In the genomic region with DNA sequence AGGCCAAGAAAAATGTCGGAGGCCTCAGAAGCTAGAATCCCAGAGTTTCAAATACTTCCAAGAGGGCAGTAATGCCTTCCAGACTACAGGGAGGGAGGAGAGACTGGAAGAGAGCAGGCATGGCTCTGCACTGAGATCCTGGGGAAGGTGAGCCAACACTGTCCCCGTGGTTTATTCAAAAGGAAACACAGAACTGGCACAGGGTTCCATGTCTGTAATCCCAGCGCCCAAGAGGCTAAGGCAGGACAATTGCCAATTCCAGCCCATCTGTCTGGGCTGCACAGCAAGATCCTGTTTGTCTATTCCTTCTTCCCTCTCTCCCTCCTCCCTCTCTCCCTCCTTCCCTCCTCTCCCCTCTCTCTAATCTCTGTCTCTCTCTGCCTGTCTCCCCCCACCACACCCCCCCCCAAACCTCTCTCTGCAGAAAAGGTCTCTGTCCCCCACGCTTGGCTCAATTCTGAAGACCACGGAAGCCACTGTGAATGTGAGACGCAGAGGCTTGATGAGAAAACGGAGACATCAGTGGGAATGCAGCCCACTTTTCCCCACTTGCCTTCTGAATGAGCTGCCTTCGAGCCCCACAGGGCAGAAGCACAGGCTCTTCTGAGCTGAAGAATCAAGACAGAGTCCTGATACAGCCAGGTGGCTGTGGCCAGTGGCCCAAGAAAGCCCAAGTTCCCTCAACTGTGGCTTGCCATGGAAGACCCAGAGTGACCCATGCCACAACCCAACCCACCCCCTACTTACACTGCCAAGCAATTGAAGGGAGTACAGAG, we compare ENCODE assay signal across 16 mouse cellular contexts. TPM values are rescaled to one million over a fixed set of nuclear protein-coding genes. Genes with fewer than 3 reads are reported as not detected.
DNase-seq lines count a peak whose midpoint lies in the region; ATAC-seq and TF ChIP-seq lines count a peak whose summit lies in the region.
"Had no signal": no experiment of that assay in that cellular context is flagged by ENCODE, and none has a peak within 500 bp of the region (broad histone marks: within the 10 kb centered on the region; RNA-seq: fewer than 3 reads in every experiment).

No protein-coding gene starts in this region.

- ATAC-seq in hindbrain, embryonic 16.5 days, result peak; percentile 72
- ATAC-seq in hindbrain, embryonic 14.5 days (ENCODE audit: low FRiP score), result no peak
- ATAC-seq in CD4-positive, CD25-positive, alpha-beta regulatory T cell, adult 4 months, result no peak

- no peak for DNase-seq in hindbrain, embryonic 14.5 days (ENCODE audit: low spot score)
- peak; percentile 75 for DNase-seq in brain, embryonic 14.5 days (ENCODE audit: low read depth)
- DNase-seq in cerebellum, adult 11-12 months, result peak; percentile 83
- peak; percentile 63 to 66 for DNase-seq in cerebellum, postnatal 36 days
- DNase-seq in thymus, adult 2 months, result no peak
- DNase-seq: kidney, adult 11 months; kidney, postnatal 14 days; retina, postnatal 1 day; thymus, postnatal 36 days had no signal

- no peaks in the 10 kb centered on the region for H3K27me3 ChIP-seq in hindbrain, embryonic 16.5 days (replicated peaks; ENCODE audit: control insufficient read depth, insufficient read depth, low read length)
- no peaks in the 10 kb centered on the region for H3K27me3 ChIP-seq in hindbrain, embryonic 14.5 days (ENCODE audit: control insufficient read depth, insufficient read depth, low read length)
- no peaks in the 10 kb centered on the region for H3K27me3 ChIP-seq in thymus, adult 2 months (ENCODE audit: control insufficient read depth, insufficient read depth, low read length)
- H3K27me3 ChIP-seq: embryonic facial prominence, embryonic 15.5 days; lung, embryonic 15.5 days had no signal

- WGBS in hindbrain, embryonic 16.5 days, result 55% methylated on average over 8 of the region's 8 CpGs
- WGBS in hindbrain, embryonic 14.5 days, result 68% methylated on average over 8 of the region's 8 CpGs
- 90% methylated on average over 8 of the region's 8 CpGs for WGBS in thymus, adult 2 months

- no peaks in the 10 kb centered on the region for H3K36me3 ChIP-seq in hindbrain, embryonic 16.5 days (ENCODE audit: control insufficient read depth, insufficient read depth, low read length)
- no peaks in the 10 kb centered on the region for H3K36me3 ChIP-seq in hindbrain, embryonic 14.5 days (replicated peaks; ENCODE audit: control insufficient read depth, insufficient read depth)
- H3K36me3 ChIP-seq in thymus, adult 2 months (ENCODE audit: control insufficient read depth, insufficient read depth, low read length), result no peaks in the 10 kb centered on the region
- H3K36me3 ChIP-seq: embryonic facial prominence, embryonic 15.5 days; heart, embryonic 13.5 days; lung, embryonic 15.5 days had no signal

- no peaks in the 10 kb centered on the region for H3K4me1 ChIP-seq in hindbrain, embryonic 16.5 days (ENCODE audit: control insufficient read depth, insufficient read depth, low read depth, low read length)
- H3K4me1 ChIP-seq in hindbrain, embryonic 14.5 days (replicated peaks; ENCODE audit: control insufficient read depth, insufficient read depth, low read length), result no peaks in the 10 kb centered on the region; the same call in 1 of the 2 replicates
- peaks cover 15% of the 10 kb centered on the region for H3K4me1 ChIP-seq in thymus, adult 2 months (replicated peaks; ENCODE audit: control insufficient read depth, insufficient read depth, low read length)
- H3K4me1 ChIP-seq: embryonic facial prominence, embryonic 15.5 days had no signal

- no peak overlapping the region for H3K4me3 ChIP-seq in hindbrain, embryonic 16.5 days (ENCODE audit: low read length)
- H3K4me3 ChIP-seq in hindbrain, embryonic 14.5 days (replicated peaks; ENCODE audit: low read length), result no peak overlapping the region
- no peak overlapping the region for H3K4me3 ChIP-seq in thymus, adult 2 months (ENCODE audit: control insufficient read depth, insufficient read depth, low read length)
- H3K4me3 ChIP-seq: embryonic facial prominence, embryonic 15.5 days; heart, embryonic 13.5 days; lung, embryonic 15.5 days; myocyte had no signal

- TF ChIP-seq CTCF in brain, embryonic 14.5 days (IDR thresholded peaks at IDR 0.05; ENCODE audit: borderline replicate concordance, extremely low read depth, insufficient read depth, insufficient read length), result no peak
- TF ChIP-seq CTCF in thymus, adult 2 months (IDR thresholded peaks at IDR 0.05; ENCODE audit: borderline replicate concordance, control insufficient read depth, extremely low read depth, insufficient read depth, low read length, poor library complexity), result no peak

- H3K27ac ChIP-seq in hindbrain, embryonic 16.5 days (ENCODE audit: low read depth, low read length), result no peak overlapping the region
- no peak overlapping the region for H3K27ac ChIP-seq in hindbrain, embryonic 14.5 days
- H3K27ac ChIP-seq in thymus, adult 2 months (ENCODE audit: control insufficient read depth, insufficient read depth, low read length), result no peak overlapping the region
- H3K27ac ChIP-seq: embryonic facial prominence, embryonic 15.5 days; heart, embryonic 13.5 days; lung, embryonic 15.5 days had no signal

- H3K9me3 ChIP-seq in hindbrain, embryonic 16.5 days (ENCODE audit: control insufficient read depth, low read length), result no peaks in the 10 kb centered on the region
- no peaks in the 10 kb centered on the region for H3K9me3 ChIP-seq in hindbrain, embryonic 14.5 days (ENCODE audit: control insufficient read depth, low read length)
- H3K9me3 ChIP-seq: embryonic facial prominence, embryonic 15.5 days; heart, embryonic 13.5 days; lung, embryonic 15.5 days had no signal

- no peak for TF ChIP-seq POLR2A in brain, embryonic 14.5 days (IDR thresholded peaks at IDR 0.05; ENCODE audit: borderline replicate concordance, extremely low read depth, insufficient read depth, insufficient read length, poor library complexity, severe bottlenecking)
- no peak for TF ChIP-seq POLR2A in thymus, adult 2 months (IDR thresholded peaks at IDR 0.05; ENCODE audit: control insufficient read depth, extremely low read depth, insufficient read depth, low read length, poor library complexity)

- H3K4me2 ChIP-seq in hindbrain, embryonic 16.5 days (ENCODE audit: low read length), result no peak overlapping the region
- H3K4me2 ChIP-seq in hindbrain, embryonic 14.5 days (replicated peaks), result no peak overlapping the region
- H3K4me2 ChIP-seq: embryonic facial prominence, embryonic 15.5 days; heart, embryonic 13.5 days; liver, embryonic 11.5 days; lung, embryonic 15.5 days had no signal

- no peak overlapping the region for H3K9ac ChIP-seq in hindbrain, embryonic 16.5 days (ENCODE audit: low read depth, low read length)
- no peak overlapping the region for H3K9ac ChIP-seq in hindbrain, embryonic 14.5 days
- H3K9ac ChIP-seq: embryonic facial prominence, embryonic 15.5 days; heart, embryonic 13.5 days; lung, embryonic 15.5 days had no signal

RNA-seq across cellular contexts. Expression of gene Rftn1, which starts 8.8 kb away (rescaled TPM):
- polyA plus RNA-seq in hindbrain, embryonic 16.5 days (2015; fragmentation: Nextera tagmentation; extraction: Ambion mirVana), result 21.1 and 24.3 TPM in 2 replicates
- polyA plus RNA-seq in hindbrain, embryonic 14.5 days (2014; fragmentation: Nextera tagmentation; extraction: Ambion mirVana), result 21.0 and 23.0 TPM in 2 replicates
- 17.7 and 18.2 TPM in 2 replicates for polyA plus RNA-seq in brain, embryonic 14.5 days (2012; rRNA removed)
- polyA plus RNA-seq in thymus, adult 2 months (2012; rRNA removed), result 102 and 163 TPM in 2 replicates
- polyA plus RNA-seq in CD4-positive, CD25-positive, alpha-beta regulatory T cell, adult 4 months (2017; shearing (Covaris generic)), result 10 to 100 TPM; 23.8 to 32.4 TPM

Comparison
In these comparisons a context has a peak if more than half of its experiments do, and no peak if none do; other contexts are left out.
1. DNase-seq: peak in brain, embryonic 14.5 days (single experiment), cerebellum, adult 11-12 months (single experiment) and cerebellum, postnatal 36 days (2 of 2); none in hindbrain, embryonic 14.5 days (single experiment) and thymus, adult 2 months (single experiment).